10 mouse cellular contexts compared by ENCODE assay signal in the genomic region with DNA sequence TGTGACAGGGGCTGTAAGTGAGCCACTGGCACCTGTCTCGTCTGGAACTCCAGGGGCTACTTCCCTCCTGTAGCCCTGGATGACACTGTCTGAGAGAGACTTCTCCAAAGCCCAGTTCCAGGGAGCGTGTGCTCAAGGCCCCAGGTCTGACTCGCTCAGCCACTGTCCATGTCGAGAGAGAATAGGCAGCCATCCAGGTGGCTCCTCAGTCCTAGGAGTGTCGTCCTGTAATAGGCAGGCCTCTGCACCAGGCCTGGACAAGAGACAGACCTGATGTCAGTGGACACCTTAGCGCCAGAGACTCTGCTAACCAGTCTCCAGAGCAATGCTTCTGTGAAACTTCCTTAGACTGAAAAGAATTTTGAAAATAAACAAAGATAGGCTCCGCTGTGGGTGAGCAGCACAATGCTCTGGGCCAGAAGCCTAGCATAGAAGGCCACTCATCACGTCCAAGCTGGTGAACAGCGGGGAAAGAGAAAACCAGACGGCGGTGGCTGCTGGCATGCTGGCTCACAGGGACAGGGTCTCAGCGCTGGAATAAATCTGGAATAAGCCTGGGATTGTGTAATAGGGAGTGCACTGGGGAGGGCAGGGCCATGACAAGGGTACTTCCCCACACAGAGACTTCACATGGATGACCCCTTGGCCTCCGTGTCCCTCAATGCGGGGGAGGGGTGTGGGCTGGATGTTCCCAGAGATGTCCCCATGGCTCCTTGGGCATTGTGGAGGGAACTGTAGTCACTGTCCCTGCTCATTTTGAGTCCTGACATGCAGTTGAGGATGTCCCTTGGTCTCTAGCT. TPM values are rescaled to one million over a fixed set of nuclear protein-coding genes. Genes with fewer than 3 reads are reported as not detected.
DNase-seq lines count a peak whose midpoint lies in the region; ATAC-seq and TF ChIP-seq lines count a peak whose summit lies in the region.
"Had no signal": no experiment of that assay in that cellular context is flagged by ENCODE, and none has a peak within 500 bp of the region (broad histone marks: within the 10 kb centered on the region; RNA-seq: fewer than 3 reads in every experiment).

No protein-coding gene starts in this region.

- no peaks in the 10 kb centered on the region for H3K27me3 ChIP-seq in kidney, embryonic 16.5 days (ENCODE audit: insufficient read depth, low read length)
- no peaks in the 10 kb centered on the region for H3K27me3 ChIP-seq in liver, adult 2 months (ENCODE audit: control insufficient read depth, insufficient read depth, low read length)
- H3K27me3 ChIP-seq: embryonic facial prominence, embryonic 15.5 days had no signal

- no peaks in the 10 kb centered on the region for H3K79me2 ChIP-seq in liver, adult 2 months (ENCODE audit: control insufficient read depth, insufficient read depth, low read length)

- TF ChIP-seq CTCF in liver, adult 2 months (IDR thresholded peaks at IDR 0.05; ENCODE audit: low read depth, low read length), result no peak

- WGBS in kidney, embryonic 16.5 days, result 67% methylated on average over 14 of the region's 14 CpGs
- 68% methylated on average over 14 of the region's 14 CpGs for WGBS in liver, adult 2 months

- no peak overlapping the region for H3K27ac ChIP-seq in kidney, embryonic 16.5 days (ENCODE audit: low read length)
- peak overlapping the region; percentile 42 for H3K27ac ChIP-seq in liver, adult 2 months (replicated peaks; ENCODE audit: insufficient read depth, low read depth, low read length)
- H3K27ac ChIP-seq: embryonic facial prominence, embryonic 15.5 days; hindbrain, embryonic 14.5 days had no signal

- no peak overlapping the region for H3K4me3 ChIP-seq in kidney, embryonic 16.5 days (ENCODE audit: low read length)
- H3K4me3 ChIP-seq in liver, adult 2 months (ENCODE audit: insufficient read depth, low read depth, low read length), result no peak overlapping the region
- H3K4me3 ChIP-seq: embryonic facial prominence, embryonic 15.5 days had no signal

- no peaks in the 10 kb centered on the region for H3K9me3 ChIP-seq in kidney, embryonic 16.5 days (ENCODE audit: low read length)
- H3K9me3 ChIP-seq: embryonic facial prominence, embryonic 15.5 days had no signal

- peaks cover 7% of the 10 kb centered on the region; the same call in 1 of the 2 replicates for H3K4me1 ChIP-seq in kidney, embryonic 16.5 days (ENCODE audit: insufficient read depth, low read length)
- H3K4me1 ChIP-seq in liver, adult 2 months (ENCODE audit: control insufficient read depth, insufficient read depth, low read length), result no peaks in the 10 kb centered on the region

- H3K36me3 ChIP-seq in kidney, embryonic 16.5 days (ENCODE audit: insufficient read depth, low read length), result no peaks in the 10 kb centered on the region
- H3K36me3 ChIP-seq in liver, adult 2 months (ENCODE audit: control insufficient read depth, insufficient read depth, low read length), result no peaks in the 10 kb centered on the region
- H3K36me3 ChIP-seq: embryonic facial prominence, embryonic 15.5 days had no signal

- no peak for TF ChIP-seq POLR2A in liver, adult 2 months (IDR thresholded peaks at IDR 0.05; ENCODE audit: extremely low read depth, insufficient read depth, low read length)

- no peak for ATAC-seq in kidney, embryonic 16.5 days (ENCODE audit: low FRiP score, low TSS enrichment)
- peak; percentile 29 for ATAC-seq in megakaryocyte, adult 5-6 weeks (ENCODE audit: poor library complexity, severe bottlenecking)

- no peak overlapping the region for H3K4me2 ChIP-seq in kidney, embryonic 16.5 days (replicated peaks; ENCODE audit: low read depth, low read length)
- H3K4me2 ChIP-seq: embryonic facial prominence, embryonic 15.5 days; hindbrain, embryonic 14.5 days had no signal

- 0 out of 2 replicates have a peak overlapping the region, but pooled peaks have one; percentile 18 for H3K9ac ChIP-seq in kidney, embryonic 16.5 days (replicated peaks; ENCODE audit: low read length)
- no peak overlapping the region for H3K9ac ChIP-seq in liver, adult 2 months (ENCODE audit: low read depth, low read length)
- H3K9ac ChIP-seq: embryonic facial prominence, embryonic 15.5 days; hindbrain, embryonic 14.5 days had no signal

- DNase-seq in kidney, adult 11 months, result no peak
- peak; percentile 74 for DNase-seq in brain, adult 2 months (ENCODE audit: low read depth, low spot score)
- DNase-seq in liver, adult 2 months (ENCODE audit: extremely low read depth, low read depth, low spot score), result peak; percentile 16
- no peak for DNase-seq in urinary bladder, postnatal 10 days (ENCODE audit: low spot score)
- no peak for DNase-seq in adrenal gland, adult 18-20 months (ENCODE audit: low spot score in 2 of 2)
- DNase-seq: thymus, postnatal 4 days had no signal

RNA-seq across cellular contexts. Expression of a gene that starts 34.2 kb away (rescaled TPM):
- polyA plus RNA-seq in kidney, embryonic 16.5 days (2015; fragmentation: Nextera tagmentation; extraction: Ambion mirVana), result 148 and 161 TPM in 2 replicates
- 20.9 and 26.5 TPM in 2 replicates for total RNA-seq in liver, adult 2 months (2014; rRNA removed)
- polyA plus RNA-seq in liver, adult 2 months (2012; rRNA removed), result 62.3 and 69.1 TPM in 2 replicates
- 21.6 and 23.0 TPM in 2 replicates for total RNA-seq in megakaryocyte, adult 5-6 weeks (2015)
- total RNA-seq in megakaryocyte, adult 5-6 weeks (2017), result 18.5 and 23.1 TPM in 2 replicates
- total RNA-seq in adrenal gland, adult 18-20 months (2021), result 10 to 100 TPM; 65.4 to 93.6 TPM

RNA-seq across cellular contexts. Expression of a gene that starts 39.1 kb away (rescaled TPM):
- polyA plus RNA-seq in kidney, embryonic 16.5 days (2015; fragmentation: Nextera tagmentation; extraction: Ambion mirVana), result 1.1 and 1.7 TPM in 2 replicates
- 1.5 TPM in 2 replicates for total RNA-seq in liver, adult 2 months (2014; rRNA removed)
- polyA plus RNA-seq in liver, adult 2 months (2012; rRNA removed), result 0.60 and 1.3 TPM in 2 replicates
- total RNA-seq in megakaryocyte, adult 5-6 weeks (2015), result 42.5 and 43.9 TPM in 2 replicates
- total RNA-seq in megakaryocyte, adult 5-6 weeks (2017), result 56.9 and 61.1 TPM in 2 replicates
- total RNA-seq in adrenal gland, adult 18-20 months (2021), result 10 to 100 TPM in 1 of 2 experiments, 1 to 10 TPM in 1; 4.5 to 11.6 TPM

Comparison
In these comparisons a context has a peak if more than half of its experiments do, and no peak if none do; other contexts are left out.
1. DNase-seq: peak in brain, adult 2 months (single experiment) and liver, adult 2 months (single experiment); none in kidney, adult 11 months (single experiment), urinary bladder, postnatal 10 days (single experiment) and adrenal gland, adult 18-20 months (0 of 2).